Mouse (Mus musculus): ENCODE measurements around the gene Mettl26.

Mettl26 gene

DNA sequence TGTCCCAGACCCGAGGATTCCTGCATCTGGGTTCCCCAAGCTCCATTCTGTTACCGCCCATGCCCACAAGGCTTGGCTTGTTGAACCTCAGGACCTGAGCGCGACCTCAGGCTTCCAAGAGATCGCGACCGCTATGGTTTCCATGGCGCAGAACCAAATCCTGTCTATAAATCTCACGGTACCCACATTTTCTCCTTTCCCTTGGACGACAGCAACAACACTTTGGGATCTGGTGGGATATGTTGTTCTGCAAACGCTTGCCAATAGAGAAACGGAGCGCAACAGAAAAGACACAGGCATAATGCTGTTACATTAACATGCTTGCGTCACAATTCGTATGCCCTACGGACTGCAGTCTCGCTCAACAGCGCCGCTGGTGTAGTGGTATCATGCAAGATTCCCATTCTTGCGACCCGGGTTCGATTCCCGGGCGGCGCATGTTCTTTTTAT lies at the start of gene Mettl26:
Gene Mettl26, plus strand, starts transcription at position 354 of the 450 bp plus-strand sequence.
- peak; percentile 90 to 94 for DNase-seq

- DNase-seq: peak in 1 of 2 experiments; percentile 23
Measured at GRCm38 (mm10) chr17:25825311-25825710, 49.6 kb upstream of the Mettl26 start.

- DNase-seq: no peak
Measured at GRCm38 (mm10) chr17:25825984-25826570, 48.8 kb upstream of the Mettl26 start.

DNA sequence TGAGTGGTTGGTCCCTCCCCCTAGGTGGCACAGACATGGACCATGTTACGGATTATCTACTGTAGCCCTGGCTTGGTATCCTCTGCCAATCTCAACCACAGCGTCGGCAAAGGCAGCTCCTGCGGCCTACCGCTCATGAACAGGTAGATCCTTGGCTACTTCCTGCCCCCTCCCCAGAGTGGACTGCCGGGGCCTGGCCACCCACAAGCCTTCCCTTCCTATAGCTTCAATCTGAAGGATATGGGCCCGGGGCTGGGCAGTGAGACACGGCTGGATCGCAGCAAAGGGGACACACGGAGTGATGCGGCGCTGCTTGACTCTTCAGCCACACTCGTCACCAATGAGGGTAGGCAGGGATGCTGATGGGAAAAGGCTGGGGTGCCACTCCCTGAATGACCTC lies 47.9 kb upstream of the Mettl26 start:
- no peak for DNase-seq

GRCm38 (mm10) chr17:25827546-25828222 lies 47.2 kb upstream of the Mettl26 start:
- no peak for DNase-seq

- DNase-seq: peak in 1 of 2 experiments; percentile 25
Measured at GRCm38 (mm10) chr17:25828223-25828594, 46.7 kb upstream of the Mettl26 start.

DNA sequence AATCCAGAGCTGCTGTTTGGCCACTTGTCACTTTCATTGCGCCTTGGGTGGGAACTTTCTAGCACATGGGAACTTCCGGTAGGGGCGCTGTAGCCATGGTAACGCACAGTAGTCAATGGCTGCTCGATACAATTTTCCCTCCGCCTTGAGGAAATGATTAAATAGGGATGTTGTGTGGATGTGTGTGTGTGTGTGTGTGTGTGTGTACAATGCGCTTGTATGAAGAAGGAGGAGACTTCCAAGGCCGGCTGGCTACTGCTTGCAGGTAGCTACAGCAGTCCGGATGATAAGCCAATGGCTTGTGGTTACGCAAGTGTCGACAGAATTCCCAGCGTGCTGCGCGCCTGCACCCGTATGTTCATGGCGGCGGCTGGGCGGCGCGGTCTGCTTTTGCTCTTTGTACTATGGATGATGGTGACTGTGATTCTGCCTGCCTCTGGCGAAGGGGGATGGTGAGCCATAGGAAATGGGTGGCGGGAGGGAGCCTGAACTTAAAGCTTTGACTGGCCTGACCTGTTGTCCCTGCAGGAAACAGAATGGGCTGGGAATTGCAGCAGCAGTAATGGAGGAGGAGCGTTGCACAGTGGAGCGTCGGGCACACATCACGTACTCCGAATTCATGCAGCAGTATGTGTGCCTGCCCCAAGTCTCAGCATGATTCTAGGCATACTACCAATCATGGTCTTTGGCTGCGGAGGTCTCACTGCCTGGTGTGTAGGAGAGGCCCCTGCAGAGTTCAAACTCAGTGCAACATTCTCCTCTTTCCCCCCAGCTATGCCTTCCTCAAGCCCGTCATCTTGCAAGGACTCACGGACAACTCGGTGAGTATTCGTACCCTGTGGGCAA lies 45.9 kb upstream of the Mettl26 start, which contains the start of gene Jmjd8:
Gene Jmjd8, plus strand, starts transcription at position 156 of the 846 bp plus-strand sequence.
- DNase-seq: peak; percentile 86 to 87

DNA sequence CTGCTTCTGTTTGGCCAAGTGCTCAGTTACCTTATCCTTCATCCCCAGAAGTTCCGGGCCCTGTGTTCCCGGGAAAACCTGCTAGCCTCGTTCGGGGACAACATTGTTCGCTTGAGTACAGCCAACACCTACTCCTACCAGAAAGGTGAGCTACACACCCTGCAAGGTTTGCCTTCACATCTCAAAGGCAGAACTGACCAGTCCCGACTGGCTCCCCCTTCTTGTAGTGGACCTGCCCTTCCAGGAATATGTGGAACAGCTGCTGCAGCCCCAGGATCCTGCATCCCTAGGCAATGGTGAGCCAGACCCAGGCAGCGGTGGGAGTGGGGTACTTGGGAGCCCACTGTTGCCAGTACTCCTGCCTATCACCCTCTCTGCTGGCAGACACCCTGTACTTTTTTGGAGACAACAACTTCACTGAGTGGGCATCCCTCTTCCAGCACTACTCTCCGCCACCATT lies 45.3 kb upstream of the Mettl26 start:
- peak in 1 of 2 experiments; percentile 26 for DNase-seq

GRCm38 (mm10) chr17:25830200-25830753 lies 44.6 kb upstream of the Mettl26 start:
- no peak for DNase-seq

GRCm38 (mm10) chr17:25830806-25831431 lies 44.0 kb upstream of the Mettl26 start:
- no peak for DNase-seq

GRCm38 (mm10) chr17:25831451-25832281 lies 43.2 kb upstream of the Mettl26 start:
- DNase-seq: peak; percentile 53 to 60

- peak; percentile 99 for DNase-seq
Measured at GRCm38 (mm10) chr17:25832436-25833290, 42.2 kb upstream of the Mettl26 start.

GRCm38 (mm10) chr17:25833291-25833663 lies 41.6 kb upstream of the Mettl26 start, which contains the start of gene Stub1:
Gene Stub1 (minus strand): TSS chr17:25833404.
- peak; percentile 85 to 90 for DNase-seq

- peak in 1 of 2 experiments; percentile 34 for DNase-seq
Measured at GRCm38 (mm10) chr17:25833961-25834594, 40.8 kb upstream of the Mettl26 start.

- peak in 1 of 2 experiments; percentile 46 for DNase-seq
Measured at GRCm38 (mm10) chr17:25834595-25835222, 40.2 kb upstream of the Mettl26 start.

DNA sequence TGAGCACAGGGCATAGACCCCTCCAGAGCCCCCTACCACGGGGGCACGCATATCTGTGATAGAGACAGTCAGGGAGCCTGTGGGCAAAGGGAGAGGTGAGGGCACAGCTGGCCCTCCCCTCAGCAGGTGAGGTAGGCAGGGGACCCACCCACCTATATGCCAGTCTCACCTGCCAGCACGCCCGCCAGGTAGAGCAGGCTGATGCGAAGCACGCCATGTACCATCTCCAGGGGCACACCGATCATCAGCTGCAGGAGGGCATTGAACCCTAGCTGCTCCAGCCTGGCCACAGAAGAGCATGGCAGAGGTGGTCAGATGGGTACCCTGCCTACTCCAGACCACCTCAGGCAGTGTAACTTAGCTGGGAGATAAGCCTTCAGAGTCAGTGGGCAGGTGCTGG lies 39.6 kb upstream of the Mettl26 start:
- DNase-seq: peak in 1 of 2 experiments; percentile 25

DNA sequence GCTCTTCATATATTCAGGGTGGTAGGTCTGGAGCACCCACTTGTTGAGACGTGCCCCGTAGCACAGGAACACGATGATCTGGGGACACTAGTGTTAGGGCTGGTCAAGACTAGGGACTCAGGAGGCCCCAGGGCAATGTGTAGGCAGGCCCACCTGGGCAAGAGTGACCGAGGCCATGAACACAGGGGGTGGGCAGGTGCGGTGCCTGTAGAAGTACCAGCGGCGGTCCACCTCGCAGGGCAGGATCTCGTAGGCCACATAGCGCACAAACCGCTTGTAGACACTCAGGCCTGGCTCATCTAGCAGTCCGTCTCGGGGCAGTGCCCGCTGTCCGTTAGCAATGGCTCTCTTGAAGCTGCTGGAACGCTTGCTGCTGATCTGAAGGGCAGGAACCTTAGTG lies 39.1 kb upstream of the Mettl26 start:
- DNase-seq: peak in 1 of 2 experiments; percentile 42

- no peak for DNase-seq
Measured at GRCm38 (mm10) chr17:25836397-25837075, 38.3 kb upstream of the Mettl26 start.

DNA sequence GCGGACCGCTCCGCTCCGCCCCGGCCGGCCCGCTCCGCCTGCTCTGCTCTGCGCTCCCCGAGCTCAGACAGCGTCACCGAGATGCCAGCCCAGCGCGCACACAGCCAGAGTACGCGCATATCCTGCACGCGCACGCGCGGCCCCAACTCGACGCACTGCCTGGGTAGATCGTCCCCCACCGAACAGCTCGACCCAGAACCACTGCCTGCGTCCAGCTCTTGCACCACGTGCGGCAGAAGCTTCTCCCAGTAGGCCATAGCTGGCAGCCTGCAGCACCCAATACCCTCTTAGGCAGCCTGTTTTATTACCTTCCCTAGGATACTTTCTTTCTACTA lies 37.8 kb upstream of the Mettl26 start, which contains the start of gene Rhbdl1:
Gene Rhbdl1, minus strand, starts transcription at position 220 of the 335 bp plus-strand sequence.
- peak; percentile 87 to 90 for DNase-seq
